Comparison of ENCODE assay signal across 10 mouse cellular contexts in genomic region chr9:91384136-91384500, GRCm38 (mm10). TPM values are rescaled to one million over a fixed set of nuclear protein-coding genes. Genes with fewer than 3 reads are reported as not detected.
DNase-seq lines count a peak whose midpoint lies in the region; ATAC-seq lines count a peak whose summit lies in the region.
"Had no signal": no experiment of that assay in that cellular context is flagged by ENCODE, and none has a peak within 500 bp of the region (broad histone marks: within the 10 kb centered on the region; RNA-seq: fewer than 3 reads in every experiment).

No protein-coding gene starts in this region.

- no peak for ATAC-seq in megakaryocyte, adult 5-6 weeks (ENCODE audit: poor library complexity, severe bottlenecking)
- 0 out of 2 replicates have a peak, but pooled peaks have one; percentile 36 for ATAC-seq in embryonic facial prominence, embryonic 12.5 days (ENCODE audit: insufficient number of reproducible peaks, insufficient read depth, low FRiP score, low TSS enrichment)

- H3K4me2 ChIP-seq in embryonic facial prominence, embryonic 12.5 days (replicated peaks) = no peak overlapping the region; the same call in 1 of the 2 replicates

- WGBS in embryonic facial prominence, embryonic 12.5 days = under 1% methylated on average over 30 of the region's 30 CpGs
- WGBS in limb, embryonic 10.5 days = under 1% methylated on average over 30 of the region's 30 CpGs

- peak; percentile 72 for DNase-seq in limb, embryonic 10.5 days (ENCODE audit: low spot score)
- DNase-seq in retina, embryonic 14.5 days (ENCODE audit: low spot score) = peak; percentile 65
- DNase-seq in right cerebral cortex, adult 2 months (ENCODE audit: low spot score in 2 of 2) = no peak
- no peak for DNase-seq in layer of hippocampus, adult 9-10 months (ENCODE audit: low spot score)
- no peak for DNase-seq in right cerebral cortex, postnatal 4 days
- DNase-seq: heart, postnatal 14 days; liver had no signal

- no peaks in the 10 kb centered on the region for H3K36me3 ChIP-seq in megakaryocyte, embryonic 14.5 days (replicated peaks; ENCODE audit: low read length)
- no peaks in the 10 kb centered on the region for H3K36me3 ChIP-seq in embryonic facial prominence, embryonic 12.5 days
- H3K36me3 ChIP-seq in limb, embryonic 10.5 days = no peaks in the 10 kb centered on the region

- peak overlapping the region; percentile 62 for H3K4me3 ChIP-seq in megakaryocyte, embryonic 14.5 days (replicated peaks)
- no peak overlapping the region for H3K4me3 ChIP-seq in embryonic facial prominence, embryonic 12.5 days
- H3K4me3 ChIP-seq in limb, embryonic 10.5 days = 0 out of 2 replicates have a peak overlapping the region, but pooled peaks have one; percentile 13

- peaks cover 96% of the 10 kb centered on the region for H3K27me3 ChIP-seq in megakaryocyte, embryonic 14.5 days (replicated peaks)
- peaks cover 89% of the 10 kb centered on the region for H3K27me3 ChIP-seq in embryonic facial prominence, embryonic 12.5 days
- H3K27me3 ChIP-seq in limb, embryonic 10.5 days (ENCODE audit: low read depth, poor library complexity, severe bottlenecking) = peaks cover 100% of the 10 kb centered on the region

- H3K27ac ChIP-seq in embryonic facial prominence, embryonic 12.5 days = no peak overlapping the region
- no peak overlapping the region for H3K27ac ChIP-seq in limb, embryonic 10.5 days

- H3K9me3 ChIP-seq in megakaryocyte, embryonic 14.5 days = peaks cover 28% of the 10 kb centered on the region
- H3K9me3 ChIP-seq in embryonic facial prominence, embryonic 12.5 days = no peaks in the 10 kb centered on the region
- H3K9me3 ChIP-seq in limb, embryonic 10.5 days (replicated peaks) = no peaks in the 10 kb centered on the region

- H3K9ac ChIP-seq in embryonic facial prominence, embryonic 12.5 days = no peak overlapping the region

- H3K4me1 ChIP-seq in megakaryocyte, embryonic 14.5 days = peaks cover 15% of the 10 kb centered on the region
- peaks cover 7% of the 10 kb centered on the region; the same call in 1 of the 2 replicates for H3K4me1 ChIP-seq in embryonic facial prominence, embryonic 12.5 days
- H3K4me1 ChIP-seq in limb, embryonic 10.5 days = peaks cover 13% of the 10 kb centered on the region

RNA-seq across cellular contexts. Expression of gene Zic1, which starts 18.5 kb away (rescaled TPM):
- polyA plus RNA-seq in megakaryocyte, embryonic 14.5 days (2012; ENCODE audit: insufficient read depth, low replicate concordance) = not detected in 2 replicates
- not detected in 2 replicates for total RNA-seq in megakaryocyte, adult 5-6 weeks (2015)
- not detected in 2 replicates for total RNA-seq in megakaryocyte, adult 5-6 weeks (2017)
- polyA plus RNA-seq in embryonic facial prominence, embryonic 12.5 days (2016; fragmentation: Nextera tagmentation; extraction: Ambion mirVana) = 2.1 TPM in 2 replicates
- 0.05 and 0.06 TPM in 2 replicates for polyA plus RNA-seq in limb, embryonic 10.5 days (2016; fragmentation: Nextera tagmentation; extraction: Ambion mirVana)
- total RNA-seq: heart, postnatal 14 days had no signal

RNA-seq across cellular contexts. Expression of gene Zic4, which starts 21.9 kb away (rescaled TPM):
- polyA plus RNA-seq in megakaryocyte, embryonic 14.5 days (2012; ENCODE audit: insufficient read depth, low replicate concordance) = 2.3 TPM in 1 of 2 replicates, not detected in the other
- not detected in 2 replicates for total RNA-seq in megakaryocyte, adult 5-6 weeks (2015)
- total RNA-seq in megakaryocyte, adult 5-6 weeks (2017) = not detected in 2 replicates
- 5.6 and 6.0 TPM in 2 replicates for polyA plus RNA-seq in embryonic facial prominence, embryonic 12.5 days (2016; fragmentation: Nextera tagmentation; extraction: Ambion mirVana)
- 0.05 and 0.24 TPM in 2 replicates for polyA plus RNA-seq in limb, embryonic 10.5 days (2016; fragmentation: Nextera tagmentation; extraction: Ambion mirVana)
- total RNA-seq: heart, postnatal 14 days had no signal

Comparison
In these comparisons a context has a peak if more than half of its experiments do, and no peak if none do; other contexts are left out.
1. DNase-seq: peak in limb, embryonic 10.5 days (single experiment) and retina, embryonic 14.5 days (single experiment); none in right cerebral cortex, adult 2 months (0 of 2), layer of hippocampus, adult 9-10 months (single experiment) and right cerebral cortex, postnatal 4 days (single experiment).